Comparison of ENCODE assay signal across 1 mouse cellular context in the genomic region with DNA sequence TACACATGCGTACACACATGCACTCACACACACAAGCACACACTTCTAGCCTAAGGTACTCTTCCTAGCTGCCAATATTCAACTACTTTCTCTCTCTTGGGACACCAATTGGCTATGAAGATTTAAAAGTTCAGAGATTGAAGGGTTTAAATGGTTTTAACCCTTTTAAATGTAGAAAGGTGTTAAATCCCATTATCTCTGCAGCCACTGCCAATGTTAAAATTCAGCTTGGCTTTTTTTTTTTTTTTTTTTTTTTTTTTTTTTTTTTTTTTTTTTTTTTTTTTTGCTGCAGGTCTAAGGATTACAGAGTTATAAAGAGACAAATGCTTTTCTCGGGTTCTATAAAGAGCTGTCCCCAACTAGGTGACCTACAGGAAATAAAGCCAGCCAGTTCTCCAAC.
TF ChIP-seq lines count a peak whose summit lies in the region.

No protein-coding gene starts in this region.

TF ChIP-seq in MEL, 35 proteins besides CTCF, POLR2A, EP300 and RAD21:
- TF ChIP-seq ZNF384 (IDR thresholded peaks at IDR 0.05; ENCODE audit: low read depth, low read length) = peak; percentile 92
- no peak for TF ChIP-seq SMC3 (IDR thresholded peaks at IDR 0.05; ENCODE audit: low read depth, low read length)
